Mouse (Mus musculus): ENCODE results near the gene Btnl2. TPM values are rescaled to one million over a fixed set of nuclear protein-coding genes. Genes with fewer than 3 reads are reported as not detected.

The Btnl2 gene
- polyA plus RNA-seq, 1 experiment from 2014 or later, result 43.0 TPM

DNA sequence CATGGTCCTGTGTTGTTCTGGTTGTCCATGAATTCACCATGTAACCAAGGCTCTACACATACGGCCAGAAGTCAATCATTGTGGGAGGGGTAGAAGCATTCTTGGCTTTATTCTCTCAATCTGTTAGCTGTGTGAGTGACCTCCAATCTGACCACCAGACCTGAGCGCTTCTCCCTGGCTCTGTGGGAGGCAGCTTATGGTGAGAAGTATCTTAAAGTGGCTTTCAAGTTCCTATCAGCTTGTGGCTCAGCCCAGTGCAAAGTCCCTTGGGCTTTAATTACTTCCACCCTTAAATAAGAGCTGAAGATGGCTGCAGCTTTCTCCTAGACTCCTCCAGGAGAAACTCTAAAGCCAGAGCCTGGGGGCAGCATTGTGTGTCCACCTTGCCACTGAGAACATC is 22.2 kb downstream of the Btnl2 start, which contains the start of gene Btnl1:
Gene Btnl1, plus strand, starts transcription at position 286 of the 400 bp plus-strand sequence.
- peak within 1 kb of the TSS; percentile 24 for H3K9ac ChIP-seq (ENCODE audit: low read depth, low read length)
- H3K4me3 ChIP-seq (ENCODE audit: low read depth, low read length), result peak within 1 kb of the TSS; percentile 36
- H3K27ac ChIP-seq (ENCODE audit: low read depth, low read length), result peak within 1 kb of the TSS; percentile 71
- H3K27me3 ChIP-seq (replicated peaks; ENCODE audit: control insufficient read depth, insufficient read depth, low read length), result no peaks in the 10 kb centered on the region
- 0 out of 2 replicates have a peak, but pooled peaks cover 3% of the 10 kb centered on the region for H3K4me1 ChIP-seq (replicated peaks; ENCODE audit: control insufficient read depth, insufficient read depth, low read length)
- H3K36me3 ChIP-seq (ENCODE audit: control insufficient read depth, insufficient read depth), result peaks cover 21% of the 10 kb centered on the region; the same call in 1 of the 2 replicates
- TF ChIP-seq CTCF (IDR thresholded peaks at IDR 0.05; ENCODE audit: low read depth), result no peak
- ATAC-seq, result peak; percentile 43; the same call in 1 of the 2 replicates
- 41% methylated on average over 2 of the region's 2 CpGs for WGBS
- H3K9me3 ChIP-seq (ENCODE audit: control insufficient read depth), result no peaks in the 10 kb centered on the region
- peak within 1 kb of the TSS; percentile 62 for H3K4me2 ChIP-seq (replicated peaks; ENCODE audit: low read depth)

- H3K4me1 ChIP-seq (replicated peaks; ENCODE audit: control insufficient read depth, insufficient read depth, low read length), result 0 out of 2 replicates have a peak, but pooled peaks cover 3% of the 10 kb centered on the region
- no peaks in the 10 kb centered on the region for H3K9me3 ChIP-seq (ENCODE audit: control insufficient read depth)
- ATAC-seq, result no peak
- peaks cover 28% of the 10 kb centered on the region; the same call in 1 of the 2 replicates for H3K36me3 ChIP-seq (ENCODE audit: control insufficient read depth, insufficient read depth)
- peak overlapping the region; percentile 62 for H3K4me2 ChIP-seq (replicated peaks; ENCODE audit: low read depth)
- peak overlapping the region; percentile 36 for H3K4me3 ChIP-seq (ENCODE audit: low read depth, low read length)
- H3K9ac ChIP-seq (ENCODE audit: low read depth, low read length), result peak overlapping the region; percentile 24
- peak overlapping the region; percentile 71 for H3K27ac ChIP-seq (ENCODE audit: low read depth, low read length)
- 22% methylated on average over 6 of the region's 6 CpGs for WGBS
- peak; percentile 61 for TF ChIP-seq CTCF (IDR thresholded peaks at IDR 0.05; ENCODE audit: low read depth)
- H3K27me3 ChIP-seq (replicated peaks; ENCODE audit: control insufficient read depth, insufficient read depth, low read length), result no peaks in the 10 kb centered on the region
Observed at GRCm38 (mm10) chr17:34377450-34378209, 23.0 kb downstream of the Btnl2 start.

- Histone ChIP-seq H3K9ac (ENCODE audit: low read depth, low read length) (no peak overlapping the region), H3K4me2 (replicated peaks; ENCODE audit: low read depth) (peak overlapping the region; percentile 62), H3K4me1 (replicated peaks; ENCODE audit: control insufficient read depth, insufficient read depth, low read length) (0 out of 2 replicates have a peak, but pooled peaks cover 3% of the 10 kb centered on the region), H3K4me3 (ENCODE audit: low read depth, low read length) (peak overlapping the region; percentile 36; the same call in 1 of the 2 replicates), H3K27ac (ENCODE audit: low read depth, low read length) (no peak overlapping the region), H3K27me3 (replicated peaks; ENCODE audit: control insufficient read depth, insufficient read depth, low read length) (no peaks in the 10 kb centered on the region), H3K36me3 (ENCODE audit: control insufficient read depth, insufficient read depth) (peaks cover 38% of the 10 kb centered on the region; the same call in 1 of the 2 replicates), H3K9me3 (ENCODE audit: control insufficient read depth) (no peaks in the 10 kb centered on the region)
- peak; percentile 24; the same call in 1 of the 2 replicates for ATAC-seq
- 45% methylated on average over 2 of the region's 2 CpGs for WGBS
- peak; percentile 68 for TF ChIP-seq CTCF (IDR thresholded peaks at IDR 0.05; ENCODE audit: low read depth)
Observed at GRCm38 (mm10) chr17:34378716-34379115, 24.1 kb downstream of the Btnl2 start.

- Histone ChIP-seq H3K4me2 (replicated peaks; ENCODE audit: low read depth) (no peak overlapping the region), H3K9me3 (ENCODE audit: control insufficient read depth) (no peaks in the 10 kb centered on the region), H3K27me3 (replicated peaks; ENCODE audit: control insufficient read depth, insufficient read depth, low read length) (no peaks in the 10 kb centered on the region), H3K9ac (ENCODE audit: low read depth, low read length) (no peak overlapping the region), H3K4me3 (ENCODE audit: low read depth, low read length) (no peak overlapping the region), H3K36me3 (ENCODE audit: control insufficient read depth, insufficient read depth) (peaks cover 38% of the 10 kb centered on the region; the same call in 1 of the 2 replicates), H3K4me1 (replicated peaks; ENCODE audit: control insufficient read depth, insufficient read depth, low read length) (no peaks in the 10 kb centered on the region), H3K27ac (ENCODE audit: low read depth, low read length) (no peak overlapping the region)
- 84% methylated on average over 7 of the region's 7 CpGs for WGBS
- no peak for ATAC-seq
- no peak for TF ChIP-seq CTCF (IDR thresholded peaks at IDR 0.05; ENCODE audit: low read depth)
Observed at GRCm38 (mm10) chr17:34379451-34379850, 24.8 kb downstream of the Btnl2 start.

DNA sequence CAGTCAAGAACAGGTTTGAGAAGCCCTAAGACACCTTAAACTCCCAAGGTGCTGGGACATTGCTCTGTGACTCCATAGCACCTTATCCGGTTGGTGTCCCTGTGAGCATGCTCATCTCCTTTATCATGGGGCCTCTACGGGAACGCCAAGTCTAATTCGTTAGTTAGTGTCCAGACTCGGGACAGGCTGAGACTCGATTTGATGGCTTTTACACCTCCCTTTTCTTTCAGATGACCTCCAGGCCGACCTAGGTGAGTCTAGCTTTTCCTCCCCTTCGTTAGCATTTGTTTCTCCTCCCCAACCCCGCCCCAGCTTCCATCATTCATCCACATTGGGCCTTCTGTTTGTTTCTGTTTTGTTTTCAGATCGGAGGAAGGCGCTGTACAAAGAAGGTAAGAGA is 27.3 kb downstream of the Btnl2 start:
- 74% methylated on average over 11 of the region's 11 CpGs for WGBS

DNA sequence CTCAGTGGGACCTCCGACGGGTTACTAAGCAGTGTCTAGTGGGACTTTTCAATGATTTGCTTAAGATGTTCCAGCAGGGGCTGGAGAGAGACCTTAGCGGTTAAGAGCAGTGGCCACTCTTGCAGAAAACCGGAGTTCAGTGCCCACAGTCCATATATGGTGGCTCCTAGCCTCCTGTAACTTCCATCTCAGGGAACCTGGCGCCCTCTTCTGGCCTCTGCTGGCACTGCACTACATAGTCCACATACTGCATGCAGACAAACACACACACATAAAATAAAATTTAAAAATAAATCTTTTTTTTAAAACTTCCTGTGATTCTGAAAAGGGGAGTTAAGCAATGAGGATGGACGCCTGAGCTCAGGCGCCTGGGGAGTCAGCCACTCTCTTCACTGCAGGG is 28.6 kb downstream of the Btnl2 start:
- Histone ChIP-seq H3K9ac (ENCODE audit: low read depth, low read length) (no peak overlapping the region), H3K27ac (ENCODE audit: low read depth, low read length) (no peak overlapping the region), H3K27me3 (replicated peaks; ENCODE audit: control insufficient read depth, insufficient read depth, low read length) (no peaks in the 10 kb centered on the region), H3K4me2 (replicated peaks; ENCODE audit: low read depth) (no peak overlapping the region), H3K36me3 (ENCODE audit: control insufficient read depth, insufficient read depth) (peaks cover 44% of the 10 kb centered on the region; the same call in 1 of the 2 replicates), H3K4me1 (replicated peaks; ENCODE audit: control insufficient read depth, insufficient read depth, low read length) (no peaks in the 10 kb centered on the region), H3K4me3 (ENCODE audit: low read depth, low read length) (no peak overlapping the region), H3K9me3 (ENCODE audit: control insufficient read depth) (no peaks in the 10 kb centered on the region)
- WGBS, result 76% methylated on average over 7 of the region's 7 CpGs
- ATAC-seq, result no peak
- peak; percentile 62 for TF ChIP-seq CTCF (IDR thresholded peaks at IDR 0.05; ENCODE audit: low read depth)

More for the DNA sequence above, 27.3 kb downstream of the Btnl2 start:
- no peak overlapping the region for H3K9ac ChIP-seq (ENCODE audit: low read depth, low read length)
- no peaks in the 10 kb centered on the region for H3K9me3 ChIP-seq (ENCODE audit: control insufficient read depth)
- H3K4me2 ChIP-seq (replicated peaks; ENCODE audit: low read depth), result no peak overlapping the region
- peaks cover 44% of the 10 kb centered on the region; the same call in 1 of the 2 replicates for H3K36me3 ChIP-seq (ENCODE audit: control insufficient read depth, insufficient read depth)
- H3K27ac ChIP-seq (ENCODE audit: low read depth, low read length), result no peak overlapping the region
- H3K4me1 ChIP-seq (replicated peaks; ENCODE audit: control insufficient read depth, insufficient read depth, low read length), result no peaks in the 10 kb centered on the region
- ATAC-seq, result no peak
- no peak for TF ChIP-seq CTCF (IDR thresholded peaks at IDR 0.05; ENCODE audit: low read depth)
- H3K4me3 ChIP-seq (ENCODE audit: low read depth, low read length), result no peak overlapping the region
- no peaks in the 10 kb centered on the region for H3K27me3 ChIP-seq (replicated peaks; ENCODE audit: control insufficient read depth, insufficient read depth, low read length)
